Mouse (Mus musculus) liver, postnatal 0 days (tissue): ENCODE measurements around the gene Invs. TPM values are rescaled to one million over a fixed set of nuclear protein-coding genes. Genes with fewer than 3 reads are reported as not detected.

Experiments
- ATAC-seq: fragments of 200-750 bp; cut with Nextera tagmentation; 2 replicates; pipeline ENCODE4 v1.8.0; 2017; ENCODE audit warnings: mild to moderate bottlenecking, moderate library complexity
- DNase-seq: peaks from one replicate; pipeline ENCODE4 v3.0.0-alpha.2; 2016
- H3K27ac ChIP-seq: fragments of 300-500 bp; sonication (generic); 2 replicates; pipeline ENCODE4 v1.5.1; 2014; ENCODE audit warnings: antibody characterized with exemption, moderate library complexity, mild to moderate bottlenecking, low read depth
- H3K27me3 ChIP-seq: fragments of 300-500 bp; sonication (generic); 2 replicates; pipeline ENCODE4 v1.6.1; 2014; ENCODE audit warnings: low read length, control low read depth, mixed read lengths; ENCODE audit not compliant: insufficient read depth
- H3K36me3 ChIP-seq: fragments of 300-500 bp; sonication (generic); replicated peaks from 2 replicates; pipeline ENCODE4 v1.6.1; 2014; ENCODE audit warnings: mild to moderate bottlenecking, control low read depth, low read length, moderate library complexity, mixed read lengths; ENCODE audit not compliant: insufficient read depth
- H3K4me1 ChIP-seq: fragments of 300-500 bp; sonication (generic); 2 replicates; pipeline ENCODE4 v1.6.1; 2014; ENCODE audit warnings: antibody characterized with exemption, mild to moderate bottlenecking, control low read depth; ENCODE audit not compliant: insufficient read depth
- H3K4me2 ChIP-seq: fragments of 300-500 bp; sonication (generic); 2 replicates; pipeline ENCODE4 v1.6.1; 2014; ENCODE audit warnings: low read depth, mild to moderate bottlenecking, low read length, moderate library complexity, mixed read lengths
- H3K4me3 ChIP-seq: fragments of 300-500 bp; sonication (generic); 2 replicates; pipeline ENCODE4 v1.5.1; 2014; ENCODE audit warnings: low read depth, low read length
- H3K9ac ChIP-seq: fragments of 300-500 bp; sonication (generic); replicated peaks from 2 replicates; pipeline ENCODE4 v1.6.1; 2014; ENCODE audit warnings: mild to moderate bottlenecking, moderate library complexity
- H3K9me3 ChIP-seq: fragments of 300-500 bp; sonication (generic); 2 replicates; pipeline ENCODE4 v1.6.1; 2016; ENCODE audit warnings: mild to moderate bottlenecking, control low read depth, low read length, mixed read lengths
- CTCF ChIP-seq: sonication (generic); IDR thresholded peaks from 2 replicates; pipeline ENCODE4 v1.5.1; 2016; ENCODE audit warnings: antibody characterized with exemption, low read depth
- EP300 ChIP-seq: IDR thresholded peaks from 2 replicates; pipeline ENCODE4 v1.6.1; 2016; ENCODE audit warnings: antibody characterized with exemption, low read depth, mild to moderate bottlenecking
- WGBS: fragments of 180-500 bp; shearing (Covaris S2); extraction: QIAGEN DNeasy Blood & Tissue Kit; methylation state at CpG from one replicate; pipeline ENCODE4 v1.1.7; 2014; ENCODE audit not compliant: insufficient replicate concordance; 5-methylcytosine and 5-hydroxymethylcytosine counted together
- polyA plus RNA-seq: library from polyadenylated mRNA; unstranded; fragments of >200 nt; fragmentation: Nextera tagmentation; extraction: Ambion mirVana; gene quantifications from 2 replicates; pipeline ENCODE4 v1.2.1, GENCODE M21; 2015

The Invs gene
- polyA plus RNA-seq, 1 experiment from 2014 or later, result 1.3 TPM

GRCm38 (mm10) chr4:48418831-48419468 lies 139.4 kb downstream of the Invs start:
- DNase-seq (no peak), ATAC-seq (peak; percentile 96)
- 65% methylated on average over 8 of the region's 8 CpGs for WGBS
- Histone ChIP-seq H3K4me3 (no peak overlapping the region), H3K4me2 (no peak overlapping the region), H3K9me3 (no peaks in the 10 kb centered on the region), H3K27ac (peak overlapping the region; percentile 88), H3K27me3 (no peaks in the 10 kb centered on the region), H3K9ac (no peak overlapping the region), H3K36me3 (0 out of 2 replicates have a peak, but pooled peaks cover 6% of the 10 kb centered on the region), H3K4me1 (no peaks in the 10 kb centered on the region)
- TF ChIP-seq CTCF, result no peak
- peak; percentile 80 for TF ChIP-seq EP300

DNA sequence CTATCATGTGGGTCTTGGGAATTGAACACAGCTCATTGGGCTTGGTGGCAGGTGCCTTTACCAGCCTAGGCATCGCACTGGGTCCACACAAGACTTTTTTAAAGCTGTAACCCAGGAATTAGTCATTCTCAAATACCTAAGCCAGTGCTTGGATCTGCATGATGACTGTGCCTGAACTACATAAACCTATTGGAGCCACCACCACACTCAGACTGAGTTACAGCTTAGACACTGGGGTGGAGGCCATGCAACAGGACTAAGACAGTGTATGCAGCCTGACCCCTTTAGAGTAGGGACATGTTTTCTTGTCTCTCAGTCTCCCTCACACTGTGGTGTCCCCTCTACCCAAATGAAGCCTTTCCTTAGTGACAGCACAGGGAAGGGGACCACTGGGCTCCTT lies 143.1 kb downstream of the Invs start:
- Histone ChIP-seq H3K4me2 (no peak overlapping the region), H3K27ac (no peak overlapping the region), H3K9ac (no peak overlapping the region), H3K9me3 (no peaks in the 10 kb centered on the region), H3K36me3 (peaks cover 6% of the 10 kb centered on the region; the same call in 1 of the 2 replicates), H3K27me3 (no peaks in the 10 kb centered on the region), H3K4me3 (no peak overlapping the region), H3K4me1 (no peaks in the 10 kb centered on the region)
- no peak for DNase-seq
- TF ChIP-seq CTCF (no peak), EP300 (no peak)
- WGBS, result 94% methylated on average over 1 of the region's 1 CpGs
- no peak for ATAC-seq

- DNase-seq (no peak), ATAC-seq (no peak)
- Histone ChIP-seq H3K27ac (no peak overlapping the region), H3K9me3 (no peaks in the 10 kb centered on the region), H3K9ac (no peak overlapping the region), H3K4me2 (no peak overlapping the region), H3K36me3 (peaks cover 9% of the 10 kb centered on the region; the same call in 1 of the 2 replicates), H3K4me1 (no peaks in the 10 kb centered on the region), H3K4me3 (no peak overlapping the region), H3K27me3 (no peaks in the 10 kb centered on the region)
- no peak for TF ChIP-seq EP300
- no peak for TF ChIP-seq CTCF
- WGBS, result 50% methylated on average over 2 of the region's 2 CpGs
Measured at GRCm38 (mm10) chr4:48423738-48424137, 144.2 kb downstream of the Invs start.

DNA sequence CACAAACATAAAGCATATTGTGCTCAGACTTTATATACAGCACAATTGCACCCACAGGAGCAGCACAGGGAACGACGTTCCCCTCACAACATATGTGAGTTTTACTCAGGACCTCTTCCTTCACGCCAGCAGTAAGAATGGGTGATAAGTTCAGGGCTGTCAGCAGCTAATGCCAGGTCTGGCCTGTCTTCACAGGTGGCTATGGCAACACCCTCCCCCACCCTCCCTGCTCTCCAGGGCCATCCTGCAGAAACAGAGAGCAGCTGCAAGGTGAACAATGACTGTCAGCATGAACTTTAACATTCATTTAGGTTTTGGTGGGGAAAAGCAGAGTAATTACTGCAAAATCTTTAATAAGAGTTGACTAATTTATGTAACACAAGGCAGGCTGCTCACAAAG lies 147.9 kb downstream of the Invs start:
- Histone ChIP-seq H3K27ac (no peak overlapping the region), H3K9me3 (no peaks in the 10 kb centered on the region), H3K9ac (no peak overlapping the region), H3K27me3 (no peaks in the 10 kb centered on the region), H3K4me3 (no peak overlapping the region), H3K4me2 (no peak overlapping the region), H3K36me3 (peaks cover 30% of the 10 kb centered on the region), H3K4me1 (no peaks in the 10 kb centered on the region)
- 74% methylated on average over 3 of the region's 3 CpGs for WGBS
- no peak for TF ChIP-seq EP300
- TF ChIP-seq CTCF, result no peak
- ATAC-seq, result peak; percentile 54
- DNase-seq, result no peak

DNA sequence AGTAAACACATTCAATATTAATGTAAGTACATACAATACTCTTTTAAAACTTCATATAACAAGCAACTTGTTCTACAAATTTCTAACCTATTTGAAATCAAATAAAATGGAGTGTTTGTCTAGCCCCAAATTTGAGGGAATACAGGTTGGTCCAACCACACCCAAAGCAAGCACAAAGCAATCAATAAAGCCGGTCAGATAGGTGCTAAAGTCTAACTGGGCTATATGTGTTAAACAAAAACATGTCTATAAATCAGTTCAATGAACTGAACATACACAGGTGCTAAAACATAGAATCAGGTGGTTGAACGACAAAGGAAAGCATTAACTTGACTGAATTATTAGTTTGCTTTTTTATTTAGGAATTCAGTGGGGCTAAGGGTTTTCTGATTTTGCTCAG lies 148.5 kb downstream of the Invs start:
- peak; percentile 87 for ATAC-seq
- no peak for DNase-seq
- no peaks in the 10 kb centered on the region for H3K27me3 ChIP-seq
- H3K9me3 ChIP-seq, result no peaks in the 10 kb centered on the region
- no peaks in the 10 kb centered on the region for H3K4me1 ChIP-seq
- 69% methylated on average over 2 of the region's 2 CpGs for WGBS
- peak overlapping the region; percentile 49 for H3K27ac ChIP-seq
- H3K4me3 ChIP-seq, result no peak overlapping the region
- peaks cover 35% of the 10 kb centered on the region for H3K36me3 ChIP-seq
- TF ChIP-seq CTCF (no peak), EP300 (no peak)
- H3K4me2 ChIP-seq, result no peak overlapping the region
- H3K9ac ChIP-seq, result no peak overlapping the region

GRCm38 (mm10) chr4:48454106-48454773 lies 174.7 kb downstream of the Invs start:
- 91% methylated on average over 2 of the region's 2 CpGs for WGBS
- no peak overlapping the region for H3K4me3 ChIP-seq
- ATAC-seq (no peak), DNase-seq (no peak)
- H3K27ac ChIP-seq, result no peak overlapping the region
- TF ChIP-seq EP300, result no peak
- TF ChIP-seq CTCF, result no peak
- no peaks in the 10 kb centered on the region for H3K9me3 ChIP-seq
- H3K9ac ChIP-seq, result no peak overlapping the region
- no peaks in the 10 kb centered on the region for H3K4me1 ChIP-seq
- H3K4me2 ChIP-seq, result no peak overlapping the region
- no peaks in the 10 kb centered on the region for H3K27me3 ChIP-seq
- peaks cover 53% of the 10 kb centered on the region for H3K36me3 ChIP-seq
